Mouse (Mus musculus) kidney, adult 2 months (tissue): ENCODE results near the gene Gm17364. TPM values are rescaled to one million over a fixed set of nuclear protein-coding genes. Genes with fewer than 3 reads are reported as not detected.
A peak's percentile ranks its signal among the peaks of the same experiment; 100 is the strongest.

Experiments used
- DNase-seq: peaks from one replicate; pipeline ENCODE4 v3.0.0; 2021
- H3K27ac ChIP-seq: fragments of 200-500 bp; 2 replicates; pipeline ENCODE4 v1.5.1; 2012; ENCODE audit warnings: low read depth, low read length, control low read depth, inconsistent platforms; ENCODE audit not compliant: insufficient read depth
- H3K27me3 ChIP-seq: fragments of 200-500 bp; replicated peaks from 2 replicates; pipeline ENCODE4 v1.6.1; 2012; ENCODE audit warnings: mild to moderate bottlenecking, moderate library complexity, low read length, inconsistent platforms; ENCODE audit not compliant: control insufficient read depth, insufficient read depth
- H3K36me3 ChIP-seq: fragments of 200-500 bp; 2 replicates; pipeline ENCODE4 v1.6.1; 2012; ENCODE audit warnings: mild to moderate bottlenecking, moderate library complexity, low read length, inconsistent platforms; ENCODE audit not compliant: control insufficient read depth, insufficient read depth
- H3K4me1 ChIP-seq: fragments of 200-500 bp; 2 replicates; pipeline ENCODE4 v1.6.1; 2011; ENCODE audit warnings: low read length; ENCODE audit not compliant: control insufficient read depth, insufficient read depth
- H3K4me3 ChIP-seq: fragments of 200-500 bp; 2 replicates; pipeline ENCODE4 v1.5.1; 2011; ENCODE audit warnings: mild to moderate bottlenecking, low read depth, low read length, control low read depth; ENCODE audit not compliant: insufficient read depth
- CTCF ChIP-seq: fragments of 200-500 bp; conservative IDR thresholded peaks from 2 replicates; pipeline ENCODE4 v1.5.1; 2011; ENCODE audit warnings: low read depth, mild to moderate bottlenecking, control low read depth, low read length, moderate library complexity, mixed read lengths; ENCODE audit not compliant: insufficient read depth, insufficient read length
- POLR2A ChIP-seq: fragments of 200-500 bp; IDR thresholded peaks from one replicate; pipeline ENCODE4 v1.6.1; 2011; ENCODE audit warnings: low read depth, low read length, control low read depth
- WGBS: fragments of 180-500 bp; shearing (Covaris S2); methylation state at CpG from one replicate; pipeline ENCODE4 v1.1.7; 2018; 5-methylcytosine and 5-hydroxymethylcytosine counted together
- polyA plus RNA-seq: library from polyadenylated mRNA; depleted of rRNA; stranded (reverse); fragments of >200 nt; gene quantifications from 2 replicates; pipeline ENCODE4 v1.2.3, GENCODE M21; 2012

The Gm17364 gene
- polyA plus RNA-seq, 1 experiment = not detected

DNA sequence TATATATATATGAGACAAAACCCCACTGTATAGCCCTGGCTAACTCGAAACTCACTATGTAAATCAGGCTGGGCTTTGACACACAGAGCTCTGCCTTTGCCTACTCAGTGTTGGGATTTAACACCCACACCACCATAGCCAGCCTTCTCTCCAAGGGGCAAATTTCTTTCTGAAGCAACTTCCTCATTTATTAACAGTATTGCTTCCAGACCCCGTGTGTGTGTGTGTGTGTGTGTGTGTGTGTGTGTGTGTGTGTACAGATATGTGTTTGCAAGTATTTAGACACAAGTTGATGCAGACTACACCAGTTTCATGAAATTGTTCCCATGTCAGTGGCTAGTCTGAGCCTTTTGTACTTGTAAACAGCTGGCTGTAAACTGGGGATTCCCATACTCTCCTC lies 32.2 kb downstream of the Gm17364 start:
- Histone ChIP-seq H3K36me3 (no peaks in the 10 kb centered on the region), H3K27me3 (no peaks in the 10 kb centered on the region), H3K27ac (no peak overlapping the region), H3K4me1 (no peaks in the 10 kb centered on the region), H3K4me3 (no peak overlapping the region)
- DNase-seq = no peak
- TF ChIP-seq POLR2A (no peak), CTCF (no peak)
- WGBS = 61% methylated on average over 2 of the region's 2 CpGs

GRCm38 (mm10) chr13:41238805-41239130 lies 35.0 kb downstream of the Gm17364 start:
- peak; percentile 53 for DNase-seq
- H3K4me3 ChIP-seq = no peak overlapping the region
- H3K36me3 ChIP-seq = no peaks in the 10 kb centered on the region
- no peaks in the 10 kb centered on the region; the same call in 1 of the 2 replicates for H3K4me1 ChIP-seq
- TF ChIP-seq POLR2A = no peak
- peak; percentile 28; the same call in 1 of the 2 replicates for TF ChIP-seq CTCF
- H3K27ac ChIP-seq = no peak overlapping the region
- no peaks in the 10 kb centered on the region for H3K27me3 ChIP-seq
- WGBS = 4% methylated on average over 5 of the region's 5 CpGs

- TF ChIP-seq CTCF (no peak), POLR2A (no peak)
- Histone ChIP-seq H3K27ac (no peak overlapping the region), H3K4me3 (no peak overlapping the region), H3K36me3 (no peaks in the 10 kb centered on the region), H3K4me1 (no peaks in the 10 kb centered on the region; the same call in 1 of the 2 replicates), H3K27me3 (no peaks in the 10 kb centered on the region)
- 69% methylated on average over 10 of the region's 10 CpGs for WGBS
- DNase-seq = no peak
These were observed 35.6 kb downstream of the Gm17364 start for GRCm38 (mm10) chr13:41238035-41238804.

GRCm38 (mm10) chr13:41235845-41236741 lies 37.7 kb downstream of the Gm17364 start:
- H3K27ac ChIP-seq = peak overlapping the region; percentile 51
- peak; percentile 83 for DNase-seq
- H3K4me3 ChIP-seq = peak overlapping the region; percentile 52
- no peaks in the 10 kb centered on the region for H3K27me3 ChIP-seq
- H3K4me1 ChIP-seq = peaks cover 5% of the 10 kb centered on the region
- 30% methylated on average over 13 of the region's 13 CpGs for WGBS
- no peaks in the 10 kb centered on the region for H3K36me3 ChIP-seq
- TF ChIP-seq POLR2A (no peak), CTCF (no peak)

DNA sequence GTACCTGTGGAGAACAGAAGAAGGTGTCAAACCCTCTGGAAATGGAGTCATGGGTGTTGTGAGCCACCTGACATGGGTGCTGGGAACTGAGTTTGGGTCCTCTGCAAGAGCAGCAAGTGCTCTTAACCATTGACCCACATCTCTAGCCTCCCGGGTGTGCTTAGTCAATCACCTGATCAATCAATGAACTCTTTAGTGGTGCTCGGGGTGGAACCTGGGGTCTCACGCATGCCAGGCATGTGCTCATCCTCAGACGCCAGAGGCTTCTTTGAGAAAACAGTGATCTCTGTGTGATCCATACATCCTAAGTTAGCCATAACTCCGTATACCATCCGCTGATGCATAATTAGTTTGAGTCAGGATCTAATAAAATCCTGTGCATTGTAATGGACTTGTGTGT lies 38.6 kb downstream of the Gm17364 start:
- TF ChIP-seq POLR2A = no peak
- no peak for TF ChIP-seq CTCF
- Histone ChIP-seq H3K36me3 (no peaks in the 10 kb centered on the region), H3K4me3 (no peak overlapping the region), H3K27ac (no peak overlapping the region), H3K27me3 (no peaks in the 10 kb centered on the region), H3K4me1 (peaks cover 5% of the 10 kb centered on the region)
- 83% methylated on average over 6 of the region's 6 CpGs for WGBS
- no peak for DNase-seq

- 81% methylated on average over 7 of the region's 7 CpGs for WGBS
- Histone ChIP-seq H3K4me3 (no peak overlapping the region), H3K4me1 (peaks cover 5% of the 10 kb centered on the region), H3K27ac (no peak overlapping the region), H3K36me3 (no peaks in the 10 kb centered on the region), H3K27me3 (no peaks in the 10 kb centered on the region)
- DNase-seq = no peak
- TF ChIP-seq POLR2A (no peak), CTCF (no peak)
These were observed 40.5 kb downstream of the Gm17364 start for GRCm38 (mm10) chr13:41233241-41233640.

DNA sequence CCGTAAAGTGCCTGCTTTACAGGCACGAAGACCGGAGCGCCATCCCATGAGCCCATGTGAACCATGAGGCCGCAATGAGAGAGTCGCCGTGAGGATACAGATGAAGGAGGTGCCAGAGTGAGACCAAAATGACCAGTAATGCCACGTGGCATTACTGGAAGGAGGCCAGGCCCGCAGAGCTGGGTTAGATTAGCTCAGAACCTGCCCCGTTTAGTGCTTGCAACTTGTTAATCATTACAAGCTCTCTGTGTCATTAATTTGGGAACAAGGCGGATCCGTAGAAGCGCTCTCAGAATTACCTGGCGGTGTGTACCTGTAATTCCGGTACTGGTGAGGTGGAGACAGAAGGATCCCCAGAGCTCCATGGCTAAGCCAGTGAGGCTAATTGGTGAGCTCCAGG lies 41.6 kb downstream of the Gm17364 start:
- Histone ChIP-seq H3K27me3 (no peaks in the 10 kb centered on the region), H3K4me1 (peaks cover 5% of the 10 kb centered on the region), H3K4me3 (0 out of 2 replicates have a peak overlapping the region, but pooled peaks have one; percentile 5), H3K27ac (no peak overlapping the region), H3K36me3 (no peaks in the 10 kb centered on the region)
- WGBS = 37% methylated on average over 15 of the region's 15 CpGs
- peak; percentile 94 for DNase-seq
- TF ChIP-seq CTCF = no peak
- TF ChIP-seq POLR2A = no peak
